Mouse (Mus musculus) midbrain, embryonic 13.5 days (tissue): ENCODE data around the gene Fgf11. TPM values are rescaled to one million over a fixed set of nuclear protein-coding genes. Genes with fewer than 3 reads are reported as not detected.

ENCODE experiments used
- ATAC-seq: fragments of 200-750 bp; cut with Nextera tagmentation; 2 replicates; pipeline ENCODE4 v1.8.0; 2017; ENCODE audit warnings: mild to moderate bottlenecking, moderate TSS enrichment, moderate library complexity
- H3K27ac ChIP-seq: fragments of 300-500 bp; sonication (generic); 2 replicates; pipeline ENCODE4 v1.5.1; 2015; ENCODE audit warnings: inconsistent platforms, mild to moderate bottlenecking, moderate library complexity
- H3K27me3 ChIP-seq: fragments of 300-500 bp; sonication (generic); 2 replicates; pipeline ENCODE4 v1.6.1; 2015; ENCODE audit warnings: mild to moderate bottlenecking, inconsistent platforms
- H3K36me3 ChIP-seq: fragments of 300-500 bp; sonication (generic); 2 replicates; pipeline ENCODE4 v1.6.1; 2015; ENCODE audit warnings: mild to moderate bottlenecking, inconsistent platforms
- H3K4me1 ChIP-seq: fragments of 300-500 bp; sonication (generic); replicated peaks from 2 replicates; pipeline ENCODE4 v1.6.1; 2015; ENCODE audit warnings: inconsistent platforms
- H3K4me2 ChIP-seq: fragments of 300-500 bp; sonication (generic); replicated peaks from 2 replicates; pipeline ENCODE4 v1.6.1; 2015; ENCODE audit warnings: moderate library complexity, mild to moderate bottlenecking, inconsistent platforms
- H3K4me3 ChIP-seq: fragments of 300-500 bp; sonication (generic); replicated peaks from 2 replicates; pipeline ENCODE4 v1.5.1; 2015; ENCODE audit warnings: mild to moderate bottlenecking, inconsistent platforms
- H3K9ac ChIP-seq: fragments of 300-500 bp; sonication (generic); replicated peaks from 2 replicates; pipeline ENCODE4 v1.6.1; 2015; ENCODE audit warnings: mild to moderate bottlenecking, inconsistent platforms
- H3K9me3 ChIP-seq: fragments of 300-500 bp; sonication (generic); 2 replicates; pipeline ENCODE4 v1.6.1; 2016; ENCODE audit warnings: mild to moderate bottlenecking, inconsistent platforms
- WGBS: fragments of 180-500 bp; shearing (Covaris S2); methylation state at CpG from one replicate; pipeline ENCODE4 v1.1.7; 2015; 5-methylcytosine and 5-hydroxymethylcytosine counted together
- polyA plus RNA-seq: library from polyadenylated mRNA; unstranded; fragments of >200 nt; fragmentation: Nextera tagmentation; extraction: Ambion mirVana; gene quantifications from 2 replicates; pipeline ENCODE4 v1.2.1, GENCODE M21; 2015

The Fgf11 gene
- polyA plus RNA-seq, 1 experiment from 2014 or later: 4.4 TPM

- ATAC-seq: no peak
- 83% methylated on average over 7 of the region's 7 CpGs for WGBS
- H3K4me2 ChIP-seq: no peak overlapping the region
Observed at GRCm38 (mm10) chr11:69797924-69798323, 3.7 kb downstream of the Fgf11 start.

GRCm38 (mm10) chr11:69795983-69796435, 5.6 kb downstream of the Fgf11 start:
- no peak overlapping the region for H3K27ac ChIP-seq
- H3K36me3 ChIP-seq: no peaks in the 10 kb centered on the region
- peak overlapping the region; percentile 49; the same call in 1 of the 2 replicates for H3K9ac ChIP-seq
- no peaks in the 10 kb centered on the region for H3K9me3 ChIP-seq
- H3K4me2 ChIP-seq: peak overlapping the region; percentile 73
- H3K27me3 ChIP-seq: peaks cover 44% of the 10 kb centered on the region
- 2% methylated on average over 13 of the region's 13 CpGs for WGBS
- no peak for ATAC-seq
- peaks cover 29% of the 10 kb centered on the region for H3K4me1 ChIP-seq
- H3K4me3 ChIP-seq: peak overlapping the region; percentile 43

More at GRCm38 (mm10) chr11:69797924-69798323, 3.7 kb downstream of the Fgf11 start:
- Histone ChIP-seq H3K9me3 (no peaks in the 10 kb centered on the region), H3K4me3 (no peak overlapping the region), H3K4me1 (peaks cover 48% of the 10 kb centered on the region), H3K27ac (no peak overlapping the region), H3K9ac (no peak overlapping the region), H3K27me3 (peaks cover 56% of the 10 kb centered on the region), H3K36me3 (no peaks in the 10 kb centered on the region)

GRCm38 (mm10) chr11:69795168-69795982, 6.3 kb downstream of the Fgf11 start, which contains the start of gene Chrnb1:
Chrnb1 (minus strand) TSS chr11:69795943.
- peak within 1 kb of the TSS; percentile 73 for H3K4me2 ChIP-seq
- H3K27me3 ChIP-seq: peaks cover 44% of the 10 kb centered on the region
- peak within 1 kb of the TSS; percentile 49 for H3K9ac ChIP-seq
- H3K4me1 ChIP-seq: peaks cover 28% of the 10 kb centered on the region
- no peak within 1 kb of the TSS for H3K27ac ChIP-seq
- H3K9me3 ChIP-seq: no peaks in the 10 kb centered on the region
- peak within 1 kb of the TSS; percentile 43 for H3K4me3 ChIP-seq
- H3K36me3 ChIP-seq: no peaks in the 10 kb centered on the region
- 1% methylated on average over 52 of the region's 52 CpGs for WGBS
- ATAC-seq: peak; percentile 91

- Histone ChIP-seq H3K9me3 (no peaks in the 10 kb centered on the region), H3K9ac (no peak overlapping the region), H3K4me3 (no peak overlapping the region), H3K27me3 (peaks cover 44% of the 10 kb centered on the region), H3K36me3 (no peaks in the 10 kb centered on the region), H3K4me2 (no peak overlapping the region), H3K27ac (no peak overlapping the region), H3K4me1 (peaks cover 9% of the 10 kb centered on the region)
- 66% methylated on average over 5 of the region's 5 CpGs for WGBS
- ATAC-seq: no peak
Observed at GRCm38 (mm10) chr11:69793429-69793828, 8.2 kb downstream of the Fgf11 start.

- no peak for ATAC-seq
- 77% methylated on average over 5 of the region's 5 CpGs for WGBS
- Histone ChIP-seq H3K27ac (no peak overlapping the region), H3K4me1 (peaks cover 8% of the 10 kb centered on the region), H3K9ac (no peak overlapping the region), H3K36me3 (no peaks in the 10 kb centered on the region), H3K4me2 (no peak overlapping the region), H3K27me3 (peaks cover 25% of the 10 kb centered on the region), H3K9me3 (no peaks in the 10 kb centered on the region), H3K4me3 (no peak overlapping the region)
Observed at GRCm38 (mm10) chr11:69791420-69791819, 10.2 kb downstream of the Fgf11 start.

GRCm38 (mm10) chr11:69789431-69789830, 12.2 kb downstream of the Fgf11 start:
- ATAC-seq: no peak
- Histone ChIP-seq H3K9me3 (no peaks in the 10 kb centered on the region), H3K27ac (no peak overlapping the region), H3K36me3 (no peaks in the 10 kb centered on the region), H3K4me1 (no peaks in the 10 kb centered on the region), H3K4me3 (no peak overlapping the region), H3K4me2 (no peak overlapping the region), H3K27me3 (peaks cover 15% of the 10 kb centered on the region; the same call in 1 of the 2 replicates), H3K9ac (no peak overlapping the region)
- 71% methylated on average over 5 of the region's 5 CpGs for WGBS

GRCm38 (mm10) chr11:69787306-69787705, 14.4 kb downstream of the Fgf11 start:
- H3K4me1 ChIP-seq: no peaks in the 10 kb centered on the region
- H3K9ac ChIP-seq: no peak overlapping the region
- H3K4me3 ChIP-seq: no peak overlapping the region
- no peaks in the 10 kb centered on the region for H3K9me3 ChIP-seq
- no peak for ATAC-seq
- H3K36me3 ChIP-seq: no peaks in the 10 kb centered on the region
- 0 out of 2 replicates have a peak, but pooled peaks cover 2% of the 10 kb centered on the region for H3K27me3 ChIP-seq
- no peak overlapping the region for H3K4me2 ChIP-seq
- no peak overlapping the region for H3K27ac ChIP-seq
- WGBS: 69% methylated on average over 5 of the region's 5 CpGs

- no peak overlapping the region for H3K9ac ChIP-seq
- 0 out of 2 replicates have a peak, but pooled peaks cover 3% of the 10 kb centered on the region for H3K27me3 ChIP-seq
- 47% methylated on average over 15 of the region's 15 CpGs for WGBS
- no peak overlapping the region for H3K4me3 ChIP-seq
- H3K4me1 ChIP-seq: no peaks in the 10 kb centered on the region
- H3K4me2 ChIP-seq: 0 out of 2 replicates have a peak overlapping the region, but pooled peaks have one; percentile 9
- no peak overlapping the region for H3K27ac ChIP-seq
- no peaks in the 10 kb centered on the region for H3K9me3 ChIP-seq
- no peak for ATAC-seq
- no peaks in the 10 kb centered on the region for H3K36me3 ChIP-seq
Observed at GRCm38 (mm10) chr11:69784793-69785272, 16.8 kb downstream of the Fgf11 start.

- H3K4me1 ChIP-seq: 0 out of 2 replicates have a peak, but pooled peaks cover 5% of the 10 kb centered on the region
- H3K36me3 ChIP-seq: peaks cover 12% of the 10 kb centered on the region
- WGBS: 48% methylated on average over 4 of the region's 4 CpGs
- no peak overlapping the region for H3K4me2 ChIP-seq
- H3K9me3 ChIP-seq: no peaks in the 10 kb centered on the region
- ATAC-seq: no peak
- H3K27ac ChIP-seq: no peak overlapping the region
- no peak overlapping the region for H3K9ac ChIP-seq
- peaks cover 3% of the 10 kb centered on the region; the same call in 1 of the 2 replicates for H3K27me3 ChIP-seq
- no peak overlapping the region for H3K4me3 ChIP-seq
Observed at GRCm38 (mm10) chr11:69781828-69782227, 19.8 kb downstream of the Fgf11 start.

- no peak overlapping the region for H3K4me2 ChIP-seq
- WGBS: 51% methylated on average over 7 of the region's 7 CpGs
- H3K36me3 ChIP-seq: peaks cover 25% of the 10 kb centered on the region
Observed at GRCm38 (mm10) chr11:69778985-69779384, 22.7 kb downstream of the Fgf11 start.

GRCm38 (mm10) chr11:69778258-69778982, 23.2 kb downstream of the Fgf11 start:
- H3K27ac ChIP-seq: no peak overlapping the region
- no peak for ATAC-seq
- H3K9me3 ChIP-seq: no peaks in the 10 kb centered on the region
- no peak overlapping the region for H3K4me2 ChIP-seq
- H3K27me3 ChIP-seq: peaks cover 3% of the 10 kb centered on the region; the same call in 1 of the 2 replicates
- H3K4me3 ChIP-seq: no peak overlapping the region
- 0 out of 2 replicates have a peak, but pooled peaks cover 5% of the 10 kb centered on the region for H3K4me1 ChIP-seq
- 71% methylated on average over 23 of the region's 23 CpGs for WGBS
- peaks cover 25% of the 10 kb centered on the region for H3K36me3 ChIP-seq
- no peak overlapping the region for H3K9ac ChIP-seq

More at GRCm38 (mm10) chr11:69778985-69779384, 22.7 kb downstream of the Fgf11 start:
- no peak overlapping the region for H3K4me3 ChIP-seq
- no peak for ATAC-seq
- H3K4me1 ChIP-seq: 0 out of 2 replicates have a peak, but pooled peaks cover 5% of the 10 kb centered on the region
- no peak overlapping the region for H3K9ac ChIP-seq
- no peak overlapping the region for H3K27ac ChIP-seq
- peaks cover 3% of the 10 kb centered on the region; the same call in 1 of the 2 replicates for H3K27me3 ChIP-seq
- H3K9me3 ChIP-seq: no peaks in the 10 kb centered on the region
